Mouse (Mus musculus) heart, postnatal 4 days (tissue): ENCODE results near the gene Arhgap22. TPM values are rescaled to one million over a fixed set of nuclear protein-coding genes. Genes with fewer than 3 reads are reported as not detected.

Experiments used
- DNase-seq: peaks from one replicate; pipeline ENCODE4 v3.0.0; 2021
- total RNA-seq, 2 experiments: library from RNA; stranded (reverse); gene quantifications; 2 replicates each; pipeline ENCODE4 v1.2.3; 2021

The Arhgap22 gene
- total RNA-seq, 2 experiments from 2014 or later, result 2.1 to 3.0 TPM

- DNase-seq, result no peak
Measured at GRCm38 (mm10) chr14:33374089-33374488, 160.3 kb downstream of the Arhgap22 start.

DNA sequence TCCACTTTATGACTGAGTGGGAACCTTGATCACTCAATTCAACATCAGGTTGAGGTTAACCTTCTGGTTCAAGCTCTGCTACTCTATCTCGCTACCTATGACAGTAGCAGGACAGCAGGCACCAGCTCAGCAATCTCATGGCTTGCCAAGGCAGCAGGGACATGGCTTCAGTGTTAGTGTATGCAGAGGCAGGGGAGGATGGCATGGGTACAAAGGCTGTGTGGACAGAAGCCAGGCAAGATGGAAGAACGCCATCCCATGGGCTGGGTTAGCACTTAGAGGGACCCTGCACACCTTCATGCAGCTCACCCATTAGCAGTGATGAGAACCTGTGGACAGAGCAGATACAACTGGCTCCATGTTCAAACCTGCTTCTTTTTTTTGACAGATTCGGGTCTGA is 163.4 kb downstream of the Arhgap22 start:
- no peak for DNase-seq

- no peak for DNase-seq
Measured at GRCm38 (mm10) chr14:33378723-33379122, 164.9 kb downstream of the Arhgap22 start.

DNA sequence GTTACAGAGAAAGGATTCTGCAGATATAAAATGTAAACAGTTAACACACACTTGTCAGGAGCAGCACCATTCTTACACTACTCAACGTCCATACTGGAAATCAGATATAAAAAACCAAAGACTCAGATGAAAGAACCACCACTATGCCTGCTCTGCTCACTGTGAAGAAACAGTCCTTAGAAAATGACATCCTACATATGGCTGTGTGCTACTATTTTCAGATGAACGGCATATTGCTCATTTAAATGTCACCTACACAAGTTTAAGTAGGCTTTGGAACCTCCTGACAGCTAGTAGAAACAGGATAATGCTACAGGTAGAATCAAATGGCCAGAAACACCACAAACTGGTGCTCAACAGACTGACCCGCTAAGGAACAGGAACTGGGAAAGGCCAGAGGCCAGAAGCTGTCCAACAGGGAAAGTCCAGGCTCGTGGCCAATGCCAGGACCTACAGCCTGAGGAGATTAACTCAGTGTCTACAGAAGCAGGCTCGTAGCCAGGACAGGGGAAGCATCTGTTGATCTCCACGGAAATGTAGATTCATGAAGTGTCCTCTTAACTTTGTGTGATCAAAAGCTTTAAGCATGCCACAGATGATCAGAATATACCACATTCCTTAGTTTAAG is 167.1 kb downstream of the Arhgap22 start:
- DNase-seq, result no peak

DNA sequence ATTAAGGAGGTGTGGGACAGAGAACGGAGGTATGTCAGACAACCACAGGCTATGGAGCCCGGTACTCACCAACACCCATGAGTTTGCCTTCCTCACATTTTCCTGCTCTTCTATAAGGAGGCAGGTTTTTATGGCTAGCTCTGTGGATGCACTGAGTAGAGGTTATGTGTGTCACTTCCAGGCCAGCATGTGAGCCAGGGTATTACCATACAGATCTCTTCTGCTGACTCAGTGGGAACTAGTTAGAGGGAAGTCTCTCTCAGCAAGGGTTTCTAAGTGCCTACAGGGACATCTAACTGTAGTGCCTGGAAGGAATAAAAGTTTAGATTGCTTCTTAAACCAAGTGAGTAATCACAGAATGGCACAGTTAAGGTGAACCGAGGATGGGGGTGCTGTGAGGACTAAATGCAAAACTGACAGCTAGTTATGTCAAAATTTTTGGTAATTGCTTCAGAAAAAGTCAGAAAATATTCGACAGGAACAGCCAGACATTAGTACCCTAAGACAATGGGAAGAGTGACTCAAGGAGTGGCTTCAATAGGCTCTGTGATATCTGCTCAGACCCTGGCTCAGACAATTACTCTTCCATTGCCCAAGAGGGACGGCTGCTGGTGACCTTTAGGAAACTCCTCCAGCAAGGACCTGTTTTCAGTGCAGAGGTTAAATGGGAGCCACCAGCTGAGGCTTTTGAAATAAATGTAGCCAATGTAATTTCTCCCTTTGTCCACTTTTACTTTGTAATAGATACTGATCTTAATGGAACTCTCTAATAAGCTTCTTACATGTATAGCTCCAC is 184.4 kb downstream of the Arhgap22 start:
- DNase-seq, result no peak

GRCm38 (mm10) chr14:33400019-33400418 is 186.2 kb downstream of the Arhgap22 start:
- no peak for DNase-seq

- DNase-seq, result no peak
Measured at GRCm38 (mm10) chr14:33402331-33402730, 188.5 kb downstream of the Arhgap22 start.

GRCm38 (mm10) chr14:33415746-33416145 is 201.9 kb downstream of the Arhgap22 start:
- no peak for DNase-seq

- DNase-seq, result no peak
Measured at GRCm38 (mm10) chr14:33418311-33418909, 204.6 kb downstream of the Arhgap22 start.

Other genes with a start within 250 kb of the Arhgap22 start
- under 1 TPM; 0.56 to 0.67 TPM for gene Lrrc18, start 222.6 kb upstream of the Arhgap22 start, total RNA-seq
- 1 to 10 TPM; 2.2 TPM for gene Wdfy4, start 28.5 kb upstream of the Arhgap22 start, total RNA-seq
- gene Mapk8, start 233.1 kb downstream of the Arhgap22 start, total RNA-seq, result 10 to 100 TPM; 52.3 to 54.7 TPM